Mouse (Mus musculus) small intestine, adult 2 months (tissue): ENCODE measurements around the gene Gnb5. TPM values are rescaled to one million over a fixed set of nuclear protein-coding genes. Genes with fewer than 3 reads are reported as not detected.
A peak's percentile ranks its signal among the peaks of the same experiment; 100 is the strongest.

ENCODE experiments used
- H3K27ac ChIP-seq: fragments of 200-500 bp; 2 replicates; pipeline ENCODE4 v1.5.1; 2012; ENCODE audit warnings: low read depth, low read length, control low read depth, inconsistent platforms; ENCODE audit not compliant: insufficient read depth
- H3K27me3 ChIP-seq: fragments of 200-500 bp; 2 replicates; pipeline ENCODE4 v1.6.1; 2012; ENCODE audit warnings: mild to moderate bottlenecking, moderate library complexity, low read length, inconsistent platforms; ENCODE audit not compliant: control insufficient read depth, insufficient read depth
- H3K36me3 ChIP-seq: fragments of 200-500 bp; 2 replicates; pipeline ENCODE4 v1.6.1; 2012; ENCODE audit warnings: mild to moderate bottlenecking, low read length, control low read depth, inconsistent platforms; ENCODE audit not compliant: control insufficient read depth, insufficient read depth
- H3K4me1 ChIP-seq: fragments of 200-500 bp; 2 replicates; pipeline ENCODE4 v1.6.1; 2012; ENCODE audit warnings: low read length, inconsistent platforms, mixed read lengths; ENCODE audit not compliant: control insufficient read depth, insufficient read depth, insufficient read length
- H3K4me3 ChIP-seq: fragments of 200-500 bp; 2 replicates; pipeline ENCODE4 v1.5.1; 2012; ENCODE audit warnings: low read depth, mild to moderate bottlenecking, control low read depth, inconsistent platforms, low read length, moderate library complexity
- CTCF ChIP-seq: fragments of 200-500 bp; IDR thresholded peaks from 2 replicates; pipeline ENCODE4 v1.5.1; 2012; ENCODE audit warnings: low read depth, mild to moderate bottlenecking, control low read depth, inconsistent platforms, low read length, moderate library complexity, mixed read lengths; ENCODE audit not compliant: insufficient replicate concordance, insufficient read length; ENCODE audit errors: extremely low read depth
- POLR2A ChIP-seq: fragments of 200-500 bp; IDR thresholded peaks from 2 replicates; pipeline ENCODE4 v1.6.1; 2012; ENCODE audit warnings: low read depth, mild to moderate bottlenecking, control low read depth, inconsistent platforms, low read length, moderate library complexity
- WGBS: fragments of 180-500 bp; shearing (Covaris S2); methylation state at CpG from one replicate; pipeline ENCODE4 v1.1.7; 2018; 5-methylcytosine and 5-hydroxymethylcytosine counted together
- polyA plus RNA-seq: library from polyadenylated mRNA; depleted of rRNA; stranded (reverse); fragments of >200 nt; gene quantifications from 2 replicates; pipeline ENCODE4 v1.2.3, GENCODE M21; 2012; rRNA removed

Gnb5 gene
- polyA plus RNA-seq, result 3.9 and 7.3 TPM in 2 replicates

GRCm38 (mm10) chr9:75306126-75306898 is at the start of gene Gnb5:
Gene Gnb5 (plus strand): TSS chr9:75306288.
- no peak within 1 kb of the TSS for H3K27ac ChIP-seq
- peaks cover 4% of the 10 kb centered on the region for H3K36me3 ChIP-seq
- 85% methylated on average over 11 of the region's 11 CpGs for WGBS
- H3K4me1 ChIP-seq, result no peaks in the 10 kb centered on the region
- TF ChIP-seq CTCF (no peak), POLR2A (no peak)
- H3K27me3 ChIP-seq, result no peaks in the 10 kb centered on the region
- no peak within 1 kb of the TSS for H3K4me3 ChIP-seq

- Histone ChIP-seq H3K4me3 (no peak overlapping the region), H3K27me3 (no peaks in the 10 kb centered on the region), H3K27ac (peak overlapping the region; percentile 13; the same call in 1 of the 2 replicates), H3K36me3 (peaks cover 2% of the 10 kb centered on the region; the same call in 1 of the 2 replicates), H3K4me1 (peaks cover 14% of the 10 kb centered on the region)
- TF ChIP-seq CTCF (no peak), POLR2A (no peak)
- WGBS, result 25% methylated on average over 4 of the region's 4 CpGs
These were observed 47.3 kb upstream of the Gnb5 start for GRCm38 (mm10) chr9:75258792-75259191.

DNA sequence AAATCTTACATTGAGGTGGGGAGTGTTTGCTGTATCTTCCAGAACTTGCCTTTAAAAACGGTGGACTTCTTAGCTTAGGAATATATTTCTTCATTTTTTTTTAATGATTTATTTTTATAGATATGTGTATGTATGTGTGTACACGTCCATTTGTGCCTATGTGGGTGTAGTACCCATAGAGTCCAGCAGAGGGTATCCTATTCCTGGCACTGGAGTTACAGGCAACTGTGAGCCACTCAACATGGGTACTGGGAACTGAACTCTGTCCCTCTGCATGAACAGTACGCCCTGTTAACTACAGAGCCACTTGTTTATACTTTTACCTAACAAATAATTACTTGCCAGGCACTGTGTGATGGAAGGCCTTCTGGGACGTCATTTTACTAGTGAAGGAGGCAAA is 46.4 kb upstream of the Gnb5 start:
- 90% methylated on average over 4 of the region's 4 CpGs for whole genome bisulfite sequencing
- TF ChIP-seq POLR2A, result no peak
- TF ChIP-seq CTCF, result peak; percentile 13; the same call in 1 of the 2 replicates
- H3K36me3 ChIP-seq, result peaks cover 2% of the 10 kb centered on the region; the same call in 1 of the 2 replicates
- no peaks in the 10 kb centered on the region for H3K27me3 ChIP-seq
- H3K27ac ChIP-seq, result no peak overlapping the region
- peaks cover 12% of the 10 kb centered on the region for H3K4me1 ChIP-seq
- no peak overlapping the region for H3K4me3 ChIP-seq

GRCm38 (mm10) chr9:75261332-75261872 is 44.7 kb upstream of the Gnb5 start:
- Histone ChIP-seq H3K4me1 (peaks cover 6% of the 10 kb centered on the region; the same call in 1 of the 2 replicates), H3K36me3 (peaks cover 2% of the 10 kb centered on the region; the same call in 1 of the 2 replicates), H3K27me3 (no peaks in the 10 kb centered on the region), H3K4me3 (no peak overlapping the region), H3K27ac (no peak overlapping the region)
- WGBS, result 65% methylated on average over 8 of the region's 8 CpGs
- TF ChIP-seq POLR2A, result no peak
- TF ChIP-seq CTCF, result no peak

- Histone ChIP-seq H3K36me3 (peaks cover 2% of the 10 kb centered on the region; the same call in 1 of the 2 replicates), H3K27ac (no peak overlapping the region), H3K27me3 (no peaks in the 10 kb centered on the region), H3K4me3 (no peak overlapping the region), H3K4me1 (peaks cover 6% of the 10 kb centered on the region; the same call in 1 of the 2 replicates)
- TF ChIP-seq POLR2A (no peak), CTCF (no peak)
- WGBS, result 80% methylated on average over 8 of the region's 8 CpGs
These were observed 43.8 kb upstream of the Gnb5 start for GRCm38 (mm10) chr9:75262235-75262826.

DNA sequence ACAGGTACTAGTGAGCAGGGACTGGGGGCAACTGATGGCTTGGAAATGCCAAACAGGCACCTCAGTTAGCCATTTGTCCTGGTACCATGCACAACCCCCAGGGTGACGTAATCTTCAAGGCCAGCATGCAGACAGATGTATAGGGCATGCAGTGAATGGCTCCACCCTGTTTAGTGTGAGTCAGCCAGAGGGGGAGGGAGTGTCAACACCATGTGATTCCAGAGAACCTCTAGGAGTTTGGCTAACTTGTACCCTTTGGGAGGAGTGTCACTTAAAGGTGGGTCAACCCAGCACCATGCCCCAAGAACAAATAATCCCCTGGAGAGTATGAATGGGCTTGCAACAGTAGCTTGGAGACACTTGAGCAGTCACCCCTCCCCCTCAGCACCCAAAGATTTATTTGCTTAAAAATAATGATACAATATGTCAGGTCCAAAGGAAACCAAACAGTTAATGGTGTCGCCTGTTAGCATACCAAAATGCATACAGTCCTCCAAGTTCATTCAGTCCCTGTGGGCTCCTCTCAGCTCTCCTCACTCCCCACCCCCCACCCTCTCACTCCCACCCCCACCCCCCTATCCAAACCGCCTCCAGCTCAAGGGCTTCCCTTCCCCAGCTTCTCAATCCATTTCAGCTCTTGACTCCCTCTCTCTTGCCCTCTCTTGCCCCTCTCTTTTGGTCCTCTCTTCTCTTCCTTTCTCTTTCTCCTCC is 41.9 kb upstream of the Gnb5 start:
- H3K36me3 ChIP-seq, result peaks cover 4% of the 10 kb centered on the region
- no peaks in the 10 kb centered on the region; the same call in 1 of the 2 replicates for H3K4me1 ChIP-seq
- WGBS, result 52% methylated on average over 3 of the region's 3 CpGs
- H3K4me3 ChIP-seq, result no peak overlapping the region
- H3K27me3 ChIP-seq, result no peaks in the 10 kb centered on the region
- no peak for TF ChIP-seq POLR2A
- no peak for TF ChIP-seq CTCF
- H3K27ac ChIP-seq, result peak overlapping the region; percentile 14; the same call in 1 of the 2 replicates
